Mouse (Mus musculus) 416B (cell line): ENCODE measurements around the gene Plppr5.

Experiments used
- DNase-seq: peaks from one replicate; pipeline ENCODE4 v3.0.0; 2011; ENCODE audit warnings: low read depth

Plppr5 gene

GRCm38 (mm10) chr3:117574529-117575252 lies at the start of gene Plppr5:
TSS of gene Plppr5 (plus strand) at chr3:117574836.
- no peak for DNase-seq

GRCm38 (mm10) chr3:117549899-117550298 lies 24.7 kb upstream of the Plppr5 start:
- no peak for DNase-seq

GRCm38 (mm10) chr3:117550526-117550925 lies 24.1 kb upstream of the Plppr5 start:
- no peak for DNase-seq

GRCm38 (mm10) chr3:117556972-117557371 lies 17.7 kb upstream of the Plppr5 start:
- DNase-seq, result no peak

- DNase-seq, result no peak
Observed at GRCm38 (mm10) chr3:117575253-117575927, 754 bp downstream of the Plppr5 start.

- DNase-seq, result no peak
Observed at GRCm38 (mm10) chr3:117575928-117576254, 1.3 kb downstream of the Plppr5 start.

- no peak for DNase-seq
Observed at GRCm38 (mm10) chr3:117577349-117577748, 2.7 kb downstream of the Plppr5 start.

- DNase-seq, result no peak
Observed at GRCm38 (mm10) chr3:117582628-117583027, 8.0 kb downstream of the Plppr5 start.

GRCm38 (mm10) chr3:117602404-117602803 lies 27.8 kb downstream of the Plppr5 start:
- no peak for DNase-seq

GRCm38 (mm10) chr3:117603458-117603857 lies 28.8 kb downstream of the Plppr5 start:
- no peak for DNase-seq

- no peak for DNase-seq
Observed at GRCm38 (mm10) chr3:117606383-117606782, 31.7 kb downstream of the Plppr5 start.

GRCm38 (mm10) chr3:117611453-117611852 lies 36.8 kb downstream of the Plppr5 start:
- no peak for DNase-seq

- DNase-seq, result no peak
Observed at GRCm38 (mm10) chr3:117614856-117615255, 40.2 kb downstream of the Plppr5 start.

GRCm38 (mm10) chr3:117625257-117626001 lies 50.8 kb downstream of the Plppr5 start:
- no peak for DNase-seq

- DNase-seq, result no peak
Observed at GRCm38 (mm10) chr3:117628799-117629198, 54.2 kb downstream of the Plppr5 start.

GRCm38 (mm10) chr3:117630332-117630731 lies 55.7 kb downstream of the Plppr5 start:
- no peak for DNase-seq

- no peak for DNase-seq
Observed at GRCm38 (mm10) chr3:117648612-117649011, 74.0 kb downstream of the Plppr5 start.

- DNase-seq, result no peak
Observed at GRCm38 (mm10) chr3:117664316-117664715, 89.7 kb downstream of the Plppr5 start.

- no peak for DNase-seq
Observed at GRCm38 (mm10) chr3:117679189-117679588, 104.6 kb downstream of the Plppr5 start.

- DNase-seq, result no peak
Observed at GRCm38 (mm10) chr3:117684640-117685039, 110.0 kb downstream of the Plppr5 start.

- DNase-seq, result no peak
Observed at GRCm38 (mm10) chr3:117686036-117686435, 111.4 kb downstream of the Plppr5 start.

- no peak for DNase-seq
Observed at GRCm38 (mm10) chr3:117686648-117687047, 112.0 kb downstream of the Plppr5 start.

- DNase-seq, result no peak
Observed at GRCm38 (mm10) chr3:117694736-117695135, 120.1 kb downstream of the Plppr5 start.
